Mouse (Mus musculus): ENCODE results near the gene Card9. TPM values are rescaled to one million over a fixed set of nuclear protein-coding genes. Genes with fewer than 3 reads are reported as not detected.

Card9 gene
- polyA plus RNA-seq, 3 experiments from 2014 or later: 0.53 to 2.1 (median 1.1) TPM

DNA sequence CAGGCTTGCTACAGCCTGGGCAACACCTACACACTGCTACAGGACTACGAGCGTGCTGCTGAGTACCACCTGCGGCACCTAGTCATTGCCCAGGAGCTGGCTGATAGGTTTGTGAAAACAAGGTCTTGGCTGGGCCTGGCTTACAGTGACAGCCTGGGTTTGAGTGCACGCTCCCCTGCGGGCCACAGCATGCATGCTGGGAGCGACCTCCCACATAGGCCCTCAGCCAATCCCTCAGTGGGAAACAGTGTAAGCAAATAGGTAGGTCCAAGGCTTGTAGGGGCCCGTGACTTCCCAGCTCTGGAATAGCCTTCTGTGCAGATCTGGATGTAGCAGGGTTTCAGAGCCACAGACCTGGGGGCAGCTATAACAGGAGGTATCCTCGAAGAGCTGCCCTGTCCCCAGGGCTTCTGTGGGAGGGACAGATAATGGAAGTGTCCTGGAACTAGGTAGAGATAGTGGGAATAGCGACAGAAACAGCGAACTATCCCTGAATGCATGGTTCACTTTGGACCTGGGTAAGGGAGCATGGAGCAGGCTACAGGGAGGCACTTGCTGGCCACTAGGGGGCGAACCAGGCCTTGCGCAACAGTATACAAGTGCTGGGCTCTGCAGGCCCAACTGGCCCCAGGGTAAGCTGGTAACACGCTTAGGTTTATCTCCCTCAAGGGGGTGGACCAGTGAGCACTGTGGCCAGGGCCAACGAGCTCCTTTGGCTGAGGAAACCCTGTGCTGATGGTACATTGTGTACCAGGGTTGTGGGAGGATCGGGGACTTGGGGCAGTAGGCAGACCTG, 35.1 kb downstream of the Card9 start:
- peak; percentile 71 for ATAC-seq

- no peak for ATAC-seq
These were observed 35.8 kb downstream of the Card9 start for GRCm38 (mm10) chr2:26324917-26325316.

DNA sequence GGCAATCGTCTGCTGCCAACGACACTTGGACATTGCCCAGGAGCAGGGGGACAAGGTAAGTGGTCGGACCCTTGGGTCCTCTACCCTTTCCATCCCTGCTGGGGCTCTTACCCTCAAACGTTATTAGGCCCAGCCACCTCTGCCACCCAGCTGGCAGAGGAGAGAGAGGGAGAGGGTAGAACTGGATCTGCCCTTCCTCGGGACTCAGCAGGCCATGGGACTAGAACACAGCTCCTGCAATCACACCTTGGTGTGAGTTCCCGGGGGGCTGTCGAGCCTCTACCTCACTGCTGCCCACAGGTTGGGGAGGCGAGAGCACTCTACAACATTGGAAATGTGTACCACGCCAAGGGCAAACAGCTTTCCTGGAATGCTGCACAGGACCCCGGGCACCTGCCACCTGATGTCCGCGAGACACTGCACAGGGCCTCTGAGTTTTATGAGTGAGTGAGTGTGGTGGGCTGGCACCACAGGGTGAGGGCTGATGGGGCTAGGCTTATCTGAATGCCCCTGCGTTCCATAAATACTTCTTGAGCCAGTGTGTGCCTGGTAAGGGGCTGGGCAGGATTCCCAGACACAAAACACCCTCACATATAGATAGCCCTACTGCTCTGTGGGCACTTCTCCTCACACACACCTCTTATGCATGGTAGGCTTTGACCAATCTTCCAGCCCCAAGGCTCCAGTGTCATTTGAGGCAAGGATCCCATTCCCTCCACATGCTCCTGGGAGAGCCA, 37.0 kb downstream of the Card9 start:
- no peak for ATAC-seq

DNA sequence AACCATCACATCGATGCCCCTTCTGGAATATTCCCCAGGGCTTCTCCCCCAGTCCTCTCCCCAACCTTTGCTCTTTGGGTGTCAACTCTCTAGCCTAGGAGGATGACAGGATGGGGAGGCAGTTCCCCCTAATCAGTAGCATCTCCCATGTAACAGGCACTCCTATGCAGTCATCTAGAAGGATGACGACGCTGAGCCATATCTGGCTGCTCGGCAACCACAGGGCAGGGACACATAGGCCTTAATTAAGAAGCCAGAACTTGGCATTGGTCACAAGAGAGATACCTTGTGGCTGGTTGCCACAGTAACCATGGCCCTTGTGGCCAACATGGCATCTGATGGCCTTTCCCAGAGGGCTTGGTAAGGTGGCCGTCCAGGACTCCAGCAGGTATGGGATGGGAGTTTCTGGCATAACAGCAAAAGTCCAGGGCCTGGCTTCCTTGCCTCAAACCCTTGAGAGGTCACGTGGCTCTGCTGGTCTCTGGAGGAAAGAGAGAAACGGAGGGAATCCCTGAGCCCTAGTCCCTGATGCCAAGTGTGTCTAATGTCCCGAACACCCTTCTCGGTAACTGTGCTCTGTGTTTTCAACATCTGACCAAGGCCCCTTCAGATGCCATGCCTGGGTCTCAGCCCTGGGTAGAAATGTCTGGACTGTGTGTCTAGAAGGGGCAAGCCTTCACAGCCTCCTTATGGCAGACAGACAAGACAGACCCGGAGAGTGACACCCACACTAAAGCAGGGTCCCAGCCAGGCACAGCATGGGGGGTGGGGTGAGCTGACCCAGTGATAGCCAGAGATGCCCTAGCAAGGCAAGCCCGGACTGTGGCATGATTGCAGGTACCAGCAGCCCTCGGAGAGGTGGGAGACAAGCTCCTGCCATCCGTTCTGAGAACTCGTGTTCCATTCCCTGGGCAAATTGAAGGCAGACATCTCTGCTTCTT, 40.2 kb downstream of the Card9 start:
- ATAC-seq: no peak

GRCm38 (mm10) chr2:26319519-26320244, 41.0 kb downstream of the Card9 start:
- ATAC-seq: no peak

GRCm38 (mm10) chr2:26319109-26319508, 41.6 kb downstream of the Card9 start:
- ATAC-seq: no peak

- no peak for ATAC-seq
These were observed 42.6 kb downstream of the Card9 start for GRCm38 (mm10) chr2:26317991-26318672.

- no peak for ATAC-seq
These were observed 43.3 kb downstream of the Card9 start for GRCm38 (mm10) chr2:26317371-26317770.

DNA sequence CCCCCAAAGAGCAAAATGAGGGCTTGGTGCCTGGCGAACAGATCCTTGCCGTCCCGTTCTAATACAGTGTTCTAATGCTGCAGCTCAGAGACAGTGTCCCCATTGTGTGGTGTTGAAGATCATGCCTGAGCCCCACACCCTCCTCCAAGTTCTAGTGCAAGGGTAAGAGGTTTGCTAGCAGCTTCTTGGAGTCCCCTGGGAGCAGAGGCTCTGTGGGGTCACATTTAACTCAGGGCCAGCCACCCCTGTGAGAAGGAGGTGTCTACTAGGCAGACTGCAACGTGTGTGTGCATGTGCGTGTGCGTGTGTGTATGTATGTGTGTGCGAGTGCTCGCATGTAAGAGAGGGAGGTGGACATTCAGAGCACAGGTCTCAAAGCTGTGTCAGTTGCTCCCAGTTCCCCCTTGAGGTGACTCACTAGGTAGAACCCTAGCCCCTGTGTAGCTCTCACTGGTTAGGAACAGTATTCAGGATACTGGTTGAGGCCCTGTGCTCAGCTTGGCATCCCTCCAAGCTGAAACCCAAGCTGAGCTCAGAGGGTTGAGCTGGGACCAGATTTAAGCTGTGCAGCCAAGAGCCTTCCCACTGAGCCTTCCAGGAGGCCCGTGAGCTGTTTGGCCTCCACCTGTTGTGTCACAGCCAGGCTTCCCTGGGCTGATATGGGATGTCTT, 44.0 kb downstream of the Card9 start:
- no peak for ATAC-seq

DNA sequence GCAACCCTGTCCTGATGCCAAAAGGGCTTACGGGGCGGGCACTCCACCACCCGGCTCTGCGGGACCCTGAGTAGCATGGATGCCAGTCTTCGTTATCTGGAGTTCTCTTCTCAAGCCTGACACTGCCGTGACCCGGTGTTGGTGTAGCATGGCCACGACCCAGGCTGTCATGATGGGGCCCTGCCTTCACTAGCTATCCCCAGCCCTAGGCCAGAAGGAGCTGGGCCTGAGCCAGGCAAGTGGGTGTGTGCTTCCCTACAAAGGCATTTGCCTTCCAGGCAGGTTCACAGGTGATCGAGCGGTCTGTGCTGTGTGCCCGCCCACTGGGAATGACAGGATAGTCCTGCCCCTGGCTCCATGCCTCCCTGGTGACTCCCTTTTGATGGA, 44.8 kb downstream of the Card9 start:
- peak; percentile 17 for ATAC-seq

DNA sequence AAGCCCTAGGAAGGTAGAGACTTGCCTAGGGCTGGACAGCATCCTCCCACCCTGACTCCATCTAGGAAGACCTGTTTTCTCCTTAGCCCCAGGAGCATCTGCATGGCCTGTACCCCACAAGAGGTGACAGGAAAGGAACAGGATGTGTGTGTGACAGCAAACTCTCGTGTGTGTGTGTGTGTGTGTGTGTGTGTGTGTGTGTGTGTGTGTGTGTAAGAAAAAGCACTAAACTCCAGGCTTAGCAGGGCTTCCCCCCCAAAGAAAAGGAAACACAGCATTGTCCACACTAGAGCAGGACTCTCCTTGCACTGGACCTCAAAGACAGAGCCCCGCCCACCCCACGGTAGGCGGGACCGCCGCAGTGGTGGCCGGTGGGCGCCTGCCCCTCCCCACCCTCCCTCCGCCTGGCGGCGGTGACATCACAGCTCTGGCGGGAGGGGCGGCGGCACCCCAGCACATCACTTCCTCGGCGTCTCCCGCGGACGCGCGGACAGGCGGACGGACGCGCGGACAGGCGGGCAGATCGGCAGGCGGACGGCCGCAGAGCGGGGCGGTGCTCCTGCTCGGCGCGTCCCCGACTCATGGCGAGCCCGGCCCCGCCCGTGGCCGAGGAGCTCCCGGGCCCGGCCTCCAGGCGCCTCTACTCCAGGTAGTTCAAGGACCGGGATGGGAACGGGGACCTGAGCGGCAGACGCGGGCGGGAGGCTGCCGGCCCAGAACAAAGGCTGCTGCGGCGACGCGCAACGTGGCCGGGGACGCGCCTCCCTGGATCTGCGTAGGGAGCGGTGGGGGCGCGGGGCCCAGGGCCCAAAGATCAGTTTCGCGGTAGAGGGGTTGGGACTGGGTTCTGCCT, 45.4 kb downstream of the Card9 start, which contains the start of gene Gpsm1:
TSS of gene Gpsm1 (plus strand) at position 444 of the 853 bp plus-strand sequence.
- ATAC-seq: peak; percentile 68

DNA sequence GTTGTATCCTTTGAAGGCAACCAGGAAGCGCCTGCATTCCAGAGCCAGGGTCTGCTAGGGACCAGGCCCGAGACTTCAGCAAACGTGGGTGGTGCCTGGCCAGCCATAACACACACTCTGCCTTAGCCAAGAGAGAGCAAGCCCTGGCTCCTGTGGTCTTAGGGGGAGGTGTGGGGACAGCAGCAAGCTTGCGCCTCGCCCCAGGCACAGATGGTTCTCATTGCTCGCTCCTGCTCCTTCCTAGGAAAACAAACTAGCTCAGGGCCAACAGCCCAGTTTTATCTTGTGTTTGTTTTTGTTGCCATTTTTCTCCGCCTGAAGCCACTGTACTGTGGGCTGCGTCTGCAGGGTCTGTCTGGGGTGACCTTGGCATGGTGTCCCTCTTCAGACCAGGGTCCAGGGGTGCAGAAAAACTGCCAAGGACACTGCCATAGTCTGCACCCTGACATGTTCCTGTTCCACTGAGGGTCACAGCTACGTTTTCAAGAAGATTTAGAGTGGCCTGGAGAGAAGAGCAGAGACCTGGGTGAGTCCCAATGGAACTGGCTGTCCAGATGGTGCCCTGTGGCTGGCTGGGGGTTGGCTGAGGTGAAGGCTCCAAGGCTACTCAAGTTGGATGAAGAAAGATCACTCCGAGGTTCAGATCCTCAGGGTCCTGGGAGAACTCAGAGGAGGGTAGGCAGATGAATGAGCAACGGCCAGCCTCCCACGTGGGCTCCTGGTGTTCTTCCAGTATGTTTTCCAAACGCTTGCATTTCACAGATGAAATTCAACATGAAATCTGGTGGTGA, 46.2 kb downstream of the Card9 start:
- no peak for ATAC-seq

DNA sequence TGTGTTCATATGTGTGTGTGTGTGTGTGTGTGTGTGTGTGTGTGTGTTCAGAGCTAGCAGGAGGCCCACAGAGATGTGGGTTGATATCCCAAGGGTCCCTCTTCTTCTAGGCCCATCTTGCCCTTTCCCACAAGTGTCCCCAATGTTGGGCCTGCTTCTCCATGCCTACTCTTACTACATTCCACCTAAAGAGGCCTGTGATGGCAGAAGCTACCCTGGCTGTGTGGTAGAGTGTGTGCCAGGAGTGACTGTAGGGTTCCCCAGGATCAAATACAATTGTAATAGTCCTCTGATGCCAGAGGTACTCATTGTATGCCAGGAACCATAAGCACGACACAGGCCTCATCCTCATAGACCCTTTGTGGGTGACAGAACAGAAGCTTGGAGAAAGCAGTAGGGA, 47.3 kb downstream of the Card9 start:
- no peak for ATAC-seq

DNA sequence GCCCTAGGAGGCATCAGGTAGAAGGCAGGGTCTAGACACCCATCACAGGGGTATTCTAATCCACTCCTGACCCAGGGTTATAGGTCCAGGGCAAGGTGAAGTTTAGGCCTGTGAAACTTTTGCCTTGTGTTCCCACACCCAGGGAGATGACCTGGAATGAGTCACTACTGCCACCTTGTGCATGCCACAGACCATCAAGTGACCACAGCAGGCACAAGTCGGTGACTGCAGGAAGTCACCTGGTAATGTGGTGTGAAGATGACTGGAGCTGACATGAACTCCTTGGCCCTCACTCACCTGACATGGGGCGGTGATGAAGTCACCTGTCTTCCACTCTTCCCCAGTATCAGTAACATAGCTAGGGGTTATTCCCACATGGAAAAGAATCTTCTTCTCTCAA, 47.9 kb downstream of the Card9 start:
- no peak for ATAC-seq

GRCm38 (mm10) chr2:26311936-26312335, 48.8 kb downstream of the Card9 start:
- ATAC-seq: no peak

DNA sequence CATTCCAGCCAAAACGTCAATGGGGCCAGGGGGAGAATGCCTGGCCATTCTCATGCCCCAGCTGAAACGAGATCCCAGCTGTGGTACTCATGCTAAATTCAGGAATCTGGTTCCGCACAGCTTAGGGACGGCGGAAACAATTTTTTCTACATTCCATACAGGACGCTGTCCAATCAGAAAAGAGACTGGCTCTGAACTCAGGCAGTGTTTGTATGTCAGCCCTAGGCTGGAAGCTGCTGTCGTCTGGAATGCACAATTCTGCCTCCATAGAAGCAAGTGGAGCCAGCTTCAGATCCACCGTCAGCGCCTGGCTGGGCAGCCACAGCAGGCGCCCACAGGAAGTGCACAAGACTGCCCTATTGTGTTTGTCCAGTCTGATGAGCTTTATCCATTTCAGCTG, 51.0 kb downstream of the Card9 start:
- ATAC-seq: no peak

DNA sequence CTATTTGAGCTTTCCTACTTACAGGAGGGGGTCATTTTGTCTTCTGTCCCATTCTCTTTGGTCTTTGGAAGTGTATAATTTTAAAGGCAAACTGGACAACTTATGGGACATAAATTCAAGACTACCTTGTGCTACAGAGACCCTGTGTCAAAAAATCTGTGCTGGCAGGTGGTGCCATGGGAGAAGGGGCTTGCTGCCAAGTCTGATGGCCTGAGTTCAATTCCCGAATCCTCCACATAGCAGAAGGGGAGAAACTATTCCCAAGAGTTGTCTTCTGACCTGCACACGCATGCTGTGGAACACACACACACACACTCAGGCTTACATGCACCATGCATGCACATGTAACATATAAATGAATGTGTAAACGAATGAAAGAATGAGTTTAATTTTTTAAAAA, 54.0 kb downstream of the Card9 start:
- no peak for ATAC-seq

GRCm38 (mm10) chr2:26305555-26305954, 55.2 kb downstream of the Card9 start:
- ATAC-seq: no peak

- ATAC-seq: no peak
These were observed 56.0 kb downstream of the Card9 start for GRCm38 (mm10) chr2:26304711-26305110.

Data from inflammation-experienced regulatory T-cells, adult 6 months (primary cell).